20 mouse cellular contexts compared by ENCODE assay signal in the genomic region with DNA sequence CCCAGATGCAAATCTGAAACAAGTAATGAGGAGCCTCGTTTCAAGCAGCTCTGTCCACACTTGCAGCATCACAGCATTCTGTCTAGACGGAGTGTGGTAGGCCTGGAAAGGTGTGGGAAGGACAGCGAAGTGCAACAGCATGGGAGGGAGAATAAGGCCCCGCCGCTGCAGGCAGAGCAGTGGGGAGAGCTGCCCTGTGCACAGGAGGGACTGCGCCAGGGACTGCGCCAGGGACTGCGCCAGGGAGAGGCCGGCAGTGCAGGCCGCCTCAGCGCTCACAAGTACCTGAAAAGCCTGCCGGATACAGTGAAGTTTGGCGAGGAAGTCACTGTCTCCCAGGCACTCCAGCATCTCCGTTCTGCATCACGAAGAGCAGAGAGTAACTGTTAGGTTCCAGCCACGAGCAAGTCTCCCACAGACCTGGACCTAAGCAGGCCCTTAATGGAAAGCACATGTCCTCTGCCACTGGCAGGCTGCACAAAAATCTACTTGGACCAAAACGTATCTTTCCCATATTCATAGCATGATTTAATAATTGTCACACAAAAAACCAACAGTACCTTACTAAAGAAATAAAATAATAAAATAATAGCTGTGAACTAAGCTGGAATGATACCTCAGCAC. TPM values are rescaled to one million over a fixed set of nuclear protein-coding genes. Genes with fewer than 3 reads are reported as not detected.
DNase-seq lines count a peak whose midpoint lies in the region; ATAC-seq and TF ChIP-seq lines count a peak whose summit lies in the region.
"Had no signal": no experiment of that assay in that cellular context is flagged by ENCODE, and none has a peak within 500 bp of the region (broad histone marks: within the 10 kb centered on the region; RNA-seq: fewer than 3 reads in every experiment).

No protein-coding gene starts in this region.

- peak overlapping the region; percentile 76 for H3K27ac ChIP-seq in embryonic facial prominence, embryonic 13.5 days
- peak overlapping the region; percentile 76 for H3K27ac ChIP-seq in limb, embryonic 14.5 days (replicated peaks; ENCODE audit: low read depth, low read length)
- H3K27ac ChIP-seq in lung, postnatal 0 days (ENCODE audit: low read length), result no peak overlapping the region
- H3K27ac ChIP-seq: heart, adult 2 months; liver, embryonic 15.5 days; midbrain, embryonic 13.5 days; neural tube, embryonic 12.5 days had no signal

- no peak for TF ChIP-seq EP300 in lung, postnatal 0 days (IDR thresholded peaks at IDR 0.05)

- 0 out of 2 replicates have a peak overlapping the region, but pooled peaks have one; percentile 7 for H3K4me2 ChIP-seq in embryonic facial prominence, embryonic 13.5 days
- H3K4me2 ChIP-seq in limb, embryonic 14.5 days (replicated peaks; ENCODE audit: low read depth, low read length, severe bottlenecking), result no peak overlapping the region; the same call in 1 of the 2 replicates
- H3K4me2 ChIP-seq in lung, postnatal 0 days (replicated peaks; ENCODE audit: low read depth, low read length), result no peak overlapping the region
- H3K4me2 ChIP-seq: liver, embryonic 15.5 days; midbrain, embryonic 13.5 days; neural tube, embryonic 12.5 days had no signal

- H3K9ac ChIP-seq in embryonic facial prominence, embryonic 13.5 days, result peak overlapping the region; percentile 32; the same call in 1 of the 2 replicates
- H3K9ac ChIP-seq in limb, embryonic 14.5 days (ENCODE audit: low read depth, low read length, severe bottlenecking), result no peak overlapping the region
- H3K9ac ChIP-seq in lung, postnatal 0 days (replicated peaks; ENCODE audit: low read depth), result no peak overlapping the region
- H3K9ac ChIP-seq: liver, embryonic 15.5 days; midbrain, embryonic 13.5 days; neural tube, embryonic 12.5 days had no signal

- ATAC-seq in frontal cortex, adult (ENCODE audit: low TSS enrichment), result peak; percentile 52
- ATAC-seq in embryonic facial prominence, embryonic 13.5 days (ENCODE audit: insufficient number of reproducible peaks, insufficient read depth, low FRiP score, low TSS enrichment, low read depth), result 0 out of 2 replicates have a peak, but pooled peaks have one; percentile 43
- peak; percentile 62; the same call in 1 of the 2 replicates for ATAC-seq in limb, embryonic 14.5 days (ENCODE audit: low FRiP score, low read depth)
- ATAC-seq in lung, postnatal 0 days, result no peak
- ATAC-seq: midbrain, embryonic 13.5 days had no signal

- peaks cover 26% of the 10 kb centered on the region for H3K4me1 ChIP-seq in embryonic facial prominence, embryonic 13.5 days
- peaks cover 23% of the 10 kb centered on the region for H3K4me1 ChIP-seq in limb, embryonic 14.5 days (ENCODE audit: control insufficient read depth, insufficient read depth, low read length)
- no peaks in the 10 kb centered on the region for H3K4me1 ChIP-seq in lung, postnatal 0 days (ENCODE audit: insufficient read depth, low read depth, low read length)
- H3K4me1 ChIP-seq: liver, embryonic 15.5 days; midbrain, embryonic 13.5 days; neural tube, embryonic 12.5 days had no signal

- peaks cover 40% of the 10 kb centered on the region for H3K36me3 ChIP-seq in embryonic facial prominence, embryonic 13.5 days
- H3K36me3 ChIP-seq in limb, embryonic 14.5 days (ENCODE audit: control insufficient read depth, insufficient read depth, low read length), result peaks cover 30% of the 10 kb centered on the region
- H3K36me3 ChIP-seq in lung, postnatal 0 days (ENCODE audit: insufficient read depth, low read length), result 0 out of 2 replicates have a peak, but pooled peaks cover 4% of the 10 kb centered on the region

- TF ChIP-seq POLR2A in limb, embryonic 14.5 days (IDR thresholded peaks at IDR 0.05; ENCODE audit: borderline replicate concordance, extremely low read depth, insufficient read depth, insufficient read length), result no peak

- no peak for DNase-seq in frontal cortex, adult 2 months (ENCODE audit: extremely low spot score in 1 of 2, low spot score in 1 of 2)
- peak; percentile 47 for DNase-seq in brain, adult 2 months (ENCODE audit: low read depth, low spot score)
- no peak for DNase-seq in limb, embryonic 14.5 days (ENCODE audit: low spot score)
- no peak for DNase-seq in kidney, adult 9 months
- no peak for DNase-seq in lung, postnatal 0 days (ENCODE audit: low spot score)
- DNase-seq: adrenal gland, postnatal 36 days; cerebellum, postnatal 10 days; embryo, embryonic 11 days; gastrocnemius, postnatal 10 days; heart, adult 2 months; kidney, adult 2 months; kidney, postnatal 25 days; left cerebral cortex, postnatal 4 days; lung, postnatal 14 days; right cerebral cortex, postnatal 4 days had no signal

- no peak for TF ChIP-seq CTCF in lung, postnatal 0 days (IDR thresholded peaks at IDR 0.05)

- no peaks in the 10 kb centered on the region for H3K27me3 ChIP-seq in embryonic facial prominence, embryonic 13.5 days
- H3K27me3 ChIP-seq in limb, embryonic 14.5 days (ENCODE audit: control insufficient read depth, insufficient read depth, low read length), result no peaks in the 10 kb centered on the region
- H3K27me3 ChIP-seq in lung, postnatal 0 days (replicated peaks; ENCODE audit: insufficient read depth, low read length), result no peaks in the 10 kb centered on the region
- H3K27me3 ChIP-seq: liver, embryonic 15.5 days; midbrain, embryonic 13.5 days; neural tube, embryonic 12.5 days had no signal

- WGBS in embryonic facial prominence, embryonic 13.5 days, result 50% methylated on average over 17 of the region's 17 CpGs
- WGBS in limb, embryonic 14.5 days, result 48% methylated on average over 17 of the region's 17 CpGs
- 87% methylated on average over 17 of the region's 17 CpGs for WGBS in lung, postnatal 0 days

- no peak overlapping the region for H3K4me3 ChIP-seq in embryonic facial prominence, embryonic 13.5 days
- no peak overlapping the region for H3K4me3 ChIP-seq in limb, embryonic 14.5 days (replicated peaks; ENCODE audit: low read length)
- no peak overlapping the region for H3K4me3 ChIP-seq in lung, postnatal 0 days (ENCODE audit: low read depth, low read length)
- H3K4me3 ChIP-seq: heart, adult 2 months; liver, embryonic 15.5 days; midbrain, embryonic 13.5 days; neural tube, embryonic 12.5 days had no signal

- H3K9me3 ChIP-seq in embryonic facial prominence, embryonic 13.5 days, result no peaks in the 10 kb centered on the region
- H3K9me3 ChIP-seq in limb, embryonic 14.5 days (ENCODE audit: control insufficient read depth, low read length), result no peaks in the 10 kb centered on the region
- no peaks in the 10 kb centered on the region for H3K9me3 ChIP-seq in lung, postnatal 0 days (ENCODE audit: low read length)
- H3K9me3 ChIP-seq: liver, embryonic 15.5 days; midbrain, embryonic 13.5 days; neural tube, embryonic 12.5 days had no signal

RNA-seq across cellular contexts. Expression of gene Nexn, which starts 24.1 kb away (rescaled TPM):
- polyA plus RNA-seq in frontal cortex, adult 2 months (2012; rRNA removed), result 1.6 and 2.0 TPM in 2 replicates
- polyA plus RNA-seq in embryonic facial prominence, embryonic 13.5 days (2015; fragmentation: Nextera tagmentation; extraction: Ambion mirVana), result 9.6 and 11.8 TPM in 2 replicates
- 7.2 and 17.5 TPM in 2 replicates for polyA plus RNA-seq in limb, embryonic 14.5 days (2012; rRNA removed)
- polyA plus RNA-seq in limb, embryonic 14.5 days (2014; fragmentation: Nextera tagmentation; extraction: Ambion mirVana), result 23.8 and 26.0 TPM in 2 replicates
- polyA plus RNA-seq in lung, postnatal 0 days (2015; fragmentation: Nextera tagmentation; extraction: Ambion mirVana), result 39.9 and 47.1 TPM in 2 replicates

RNA-seq across cellular contexts. Expression of gene Miga1, which starts 49.9 kb away (rescaled TPM):
- 42.3 and 47.2 TPM in 2 replicates for polyA plus RNA-seq in frontal cortex, adult 2 months (2012; rRNA removed)
- polyA plus RNA-seq in embryonic facial prominence, embryonic 13.5 days (2015; fragmentation: Nextera tagmentation; extraction: Ambion mirVana), result 19.4 and 21.0 TPM in 2 replicates
- 19.8 and 23.4 TPM in 2 replicates for polyA plus RNA-seq in limb, embryonic 14.5 days (2012; rRNA removed)
- 18.0 and 19.1 TPM in 2 replicates for polyA plus RNA-seq in limb, embryonic 14.5 days (2014; fragmentation: Nextera tagmentation; extraction: Ambion mirVana)
- 10.0 and 12.3 TPM in 2 replicates for polyA plus RNA-seq in lung, postnatal 0 days (2015; fragmentation: Nextera tagmentation; extraction: Ambion mirVana)

RNA-seq across cellular contexts. Expression of gene Usp33, which starts 56.0 kb away (rescaled TPM):
- 89.1 and 99.5 TPM in 2 replicates for polyA plus RNA-seq in frontal cortex, adult 2 months (2012; rRNA removed)
- 39.8 and 51.8 TPM in 2 replicates for polyA plus RNA-seq in embryonic facial prominence, embryonic 13.5 days (2015; fragmentation: Nextera tagmentation; extraction: Ambion mirVana)
- polyA plus RNA-seq in limb, embryonic 14.5 days (2012; rRNA removed), result 44.0 and 54.9 TPM in 2 replicates
- 44.9 and 50.9 TPM in 2 replicates for polyA plus RNA-seq in limb, embryonic 14.5 days (2014; fragmentation: Nextera tagmentation; extraction: Ambion mirVana)
- 43.1 and 52.4 TPM in 2 replicates for polyA plus RNA-seq in lung, postnatal 0 days (2015; fragmentation: Nextera tagmentation; extraction: Ambion mirVana)
